Mouse (Mus musculus): ENCODE results near the gene Rhd. TPM values are rescaled to one million over a fixed set of nuclear protein-coding genes. Genes with fewer than 3 reads are reported as not detected.

The Rhd gene
- total RNA-seq (2023): not detected

DNA sequence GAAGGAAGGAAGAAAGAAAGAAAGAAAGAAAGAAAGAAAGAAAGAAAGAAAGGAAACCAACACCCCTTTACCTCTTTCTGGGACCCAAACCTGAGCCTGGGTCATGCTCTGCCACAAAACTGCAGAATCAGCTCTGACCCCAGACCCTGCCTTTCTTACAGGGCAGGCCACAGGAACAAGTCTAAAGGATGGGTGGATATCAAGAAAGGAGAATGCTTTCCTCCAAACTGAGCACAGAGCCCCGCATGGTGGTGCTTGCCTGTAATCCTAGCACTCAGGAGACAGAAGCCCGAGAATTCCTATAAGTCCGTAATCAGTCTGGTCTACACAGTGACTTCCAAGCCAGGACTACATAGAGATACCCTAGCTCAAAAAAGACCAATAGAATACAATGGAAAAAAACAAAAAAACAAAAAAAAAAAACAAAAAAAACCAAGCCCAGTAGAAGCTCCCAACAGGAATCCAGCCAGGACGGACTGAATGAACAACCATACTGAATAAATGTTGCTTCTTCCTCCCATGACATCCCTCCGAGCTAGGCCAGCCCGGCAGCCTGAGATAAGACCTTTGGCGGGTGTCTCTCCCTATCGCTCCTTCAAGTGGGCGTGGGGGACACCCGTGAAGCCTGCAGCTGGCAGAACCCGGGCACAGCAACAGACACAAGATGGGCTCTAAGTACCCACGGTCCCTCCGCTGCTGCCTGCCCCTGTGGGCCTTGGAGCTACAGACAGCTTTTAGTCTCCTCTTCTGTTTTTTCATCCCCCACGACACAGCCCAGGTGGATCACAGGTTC, at the start of gene Rhd:
Gene Rhd, plus strand, starts transcription at position 600 of the 793 bp plus-strand sequence.

DNA sequence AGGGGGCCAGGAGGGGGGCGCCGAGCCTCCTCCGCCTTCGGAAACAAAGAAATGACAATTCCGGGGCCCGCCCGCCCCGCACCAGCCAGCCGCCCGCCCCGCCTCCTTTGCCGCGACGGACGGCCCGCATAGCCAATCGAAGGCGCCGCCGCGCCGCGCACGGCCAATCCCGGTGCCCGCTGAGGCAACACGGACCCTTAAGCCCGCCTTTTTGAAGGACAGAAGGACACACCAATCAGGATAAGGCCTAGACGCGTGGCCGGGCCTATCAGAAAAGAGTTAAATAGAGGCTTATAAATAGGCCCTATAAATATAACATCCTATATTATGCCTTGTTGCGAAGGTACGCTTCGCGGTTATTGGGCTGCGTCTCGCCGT, 11.1 kb upstream of the Rhd start, which contains the start of gene Maco1:
Gene Maco1, minus strand, starts transcription at position 87 of the 378 bp plus-strand sequence.

DNA sequence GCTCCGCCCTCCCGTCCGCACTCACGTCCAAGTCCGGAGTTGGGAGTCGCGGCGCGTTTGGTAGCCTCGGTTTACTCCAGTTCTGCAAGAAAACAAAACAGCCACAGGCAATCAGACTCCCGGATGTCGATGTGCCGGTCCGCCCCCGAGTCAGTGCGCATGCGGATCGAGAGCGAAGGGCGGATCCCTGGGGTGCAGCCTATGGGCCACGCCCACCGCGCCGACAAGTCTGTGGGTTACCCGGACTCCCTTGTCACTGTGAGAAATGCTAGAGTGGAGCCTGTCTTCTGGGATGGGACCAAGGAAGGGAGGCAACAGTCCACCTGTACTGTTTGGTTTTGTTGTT, 50.5 kb downstream of the Rhd start, which contains the start of gene Tmem50a:
Gene Tmem50a, minus strand, starts transcription at position 161 of the 346 bp plus-strand sequence.

DNA sequence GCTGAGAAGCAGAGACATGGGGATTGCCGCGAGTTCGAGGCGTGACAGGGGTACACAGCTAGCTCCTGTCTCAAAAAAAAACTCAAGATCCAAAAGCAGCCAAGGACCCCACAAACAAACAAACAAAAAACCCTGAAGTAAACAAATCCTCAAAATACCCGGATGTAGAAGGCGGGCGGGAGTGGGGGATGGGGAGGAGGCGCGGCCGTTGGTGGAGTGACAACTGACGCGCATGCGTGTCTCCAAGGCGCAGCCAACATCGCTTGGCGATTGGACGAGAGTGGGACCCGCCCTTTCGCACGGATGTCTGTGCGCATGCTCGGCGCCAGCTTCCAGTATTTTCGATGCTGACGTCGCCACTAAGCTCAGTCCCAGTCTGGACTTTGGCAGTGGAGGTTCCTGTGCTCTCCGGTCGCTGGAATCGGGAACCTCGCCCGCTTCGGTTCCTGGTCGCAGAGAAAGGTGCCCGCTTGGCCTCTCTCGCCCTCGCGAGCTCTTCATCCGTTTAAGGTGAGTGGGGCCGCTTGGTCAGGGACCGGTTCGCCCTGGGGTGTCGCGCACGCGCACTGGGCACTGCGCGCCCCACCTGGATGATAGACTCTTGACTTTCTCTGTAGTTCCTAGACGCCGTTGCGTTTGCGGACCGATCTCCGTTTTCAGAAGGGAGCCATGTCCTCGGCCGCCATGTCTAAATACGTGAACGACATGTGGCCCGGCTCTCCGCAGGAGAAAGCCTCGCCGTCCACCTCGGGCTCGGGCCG, 59.1 kb downstream of the Rhd start, which contains the start of gene Rsrp1:
Gene Rsrp1, plus strand, starts transcription at position 335 of the 761 bp plus-strand sequence.

DNA sequence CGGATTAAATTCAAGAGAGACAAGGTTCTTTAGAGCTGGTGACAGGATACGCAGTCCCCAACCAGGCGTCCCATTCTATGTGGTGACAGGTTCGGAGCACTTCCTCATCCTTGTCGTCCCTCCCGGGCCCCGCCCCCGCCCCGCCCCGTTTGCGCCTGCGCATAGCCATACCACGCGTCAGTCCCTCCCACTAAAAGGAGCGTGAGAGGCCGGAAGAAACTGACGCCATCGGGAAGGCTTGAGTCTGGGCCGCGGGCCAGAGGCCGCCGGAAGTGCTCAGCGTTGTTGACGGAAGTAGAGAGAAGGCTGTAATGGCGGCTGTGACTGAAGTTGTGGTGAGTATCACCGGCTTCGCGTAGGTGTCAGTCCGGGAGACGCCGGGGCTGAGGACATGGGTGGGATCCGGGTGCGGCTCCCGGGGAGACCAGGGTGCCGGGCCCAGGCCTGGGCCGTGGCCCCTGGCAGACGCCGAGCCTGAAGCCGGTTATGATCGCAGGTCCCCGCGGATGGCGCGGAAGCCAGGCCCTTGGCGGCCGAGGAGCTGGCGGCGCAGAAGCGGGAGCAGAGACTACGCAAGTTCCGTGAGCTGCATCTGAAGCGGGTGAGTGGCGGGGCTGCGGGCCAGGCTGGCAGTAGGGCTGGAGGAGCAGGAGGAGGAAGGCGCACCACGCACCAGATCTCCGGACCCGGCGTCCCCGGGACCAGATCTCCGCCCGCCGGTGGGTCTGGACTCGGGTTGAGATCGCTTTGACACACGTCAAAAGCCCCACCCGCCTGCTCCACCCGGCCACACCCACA, 66.5 kb downstream of the Rhd start, which contains the start of gene Syf2:
Gene Syf2, plus strand, starts transcription at position 215 of the 798 bp plus-strand sequence.

Other genes starting within 250 kb of the Rhd start
- gene Man1c1, start 160.2 kb upstream of the Rhd start, total RNA-seq (2023): 1 to 10 TPM; 6.5 to 6.7 TPM
- 10 to 100 TPM; 14.7 to 18.6 TPM for gene Ldlrap1, start 96.5 kb upstream of the Rhd start, total RNA-seq (2023)
- gene Maco1, start 11.2 kb upstream of the Rhd start, total RNA-seq (2023): 10 to 100 TPM; 52.8 to 53.8 TPM
- 100 to 1,000 TPM; 123 to 131 TPM for gene Tmem50a, start 50.5 kb downstream of the Rhd start, total RNA-seq (2023)
- gene Rsrp1, start 59.1 kb downstream of the Rhd start, total RNA-seq (2023): 100 to 1,000 TPM; 358 to 368 TPM
- 100 to 1,000 TPM; 189 to 203 TPM for gene Syf2, start 66.4 kb downstream of the Rhd start, total RNA-seq (2023)